In genomic region chr11:100400842-100401241, GRCm38 (mm10) we compare ENCODE assay signal across 21 mouse cellular contexts. TPM values are rescaled to one million over a fixed set of nuclear protein-coding genes. Genes with fewer than 3 reads are reported as not detected.
DNase-seq lines count a peak whose midpoint lies in the region; ATAC-seq and TF ChIP-seq lines count a peak whose summit lies in the region.
"Had no signal": no experiment of that assay in that cellular context is flagged by ENCODE, and none has a peak within 500 bp of the region (broad histone marks: within the 10 kb centered on the region; RNA-seq: fewer than 3 reads in every experiment).

No protein-coding gene starts in this region.

- no peaks in the 10 kb centered on the region for H3K9me3 ChIP-seq in heart, embryonic 14.5 days (ENCODE audit: control insufficient read depth, low read length)
- H3K9me3 ChIP-seq in heart, postnatal 0 days (replicated peaks; ENCODE audit: control insufficient read depth, low read length): no peaks in the 10 kb centered on the region
- H3K9me3 ChIP-seq: embryonic facial prominence, embryonic 15.5 days; forebrain, embryonic 13.5 days; limb, embryonic 13.5 days; megakaryocyte, embryonic 14.5 days; neural tube, embryonic 12.5 days had no signal

- no peak for TF ChIP-seq CTCF in heart, postnatal 0 days (IDR thresholded peaks at IDR 0.05; ENCODE audit: low read depth)
- TF ChIP-seq CTCF in small intestine, adult 2 months (IDR thresholded peaks at IDR 0.05; ENCODE audit: extremely low read depth, insufficient read length, insufficient replicate concordance, low read depth, low read length): no peak

- peak; percentile 42 for DNase-seq in cerebellum, adult 9-10 months
- no peak for DNase-seq in cerebellum, adult 8-10 months
- DNase-seq in heart, postnatal 14 days: no peak
- DNase-seq in heart, postnatal 0 days (ENCODE audit: low spot score): no peak
- DNase-seq in right cerebral cortex, postnatal 14 days: no peak
- no peak for DNase-seq in kidney, adult 8-10 months
- DNase-seq: adrenal gland, postnatal 36 days; cerebellum, postnatal 10 days; kidney, adult 2 months; kidney, postnatal 25 days had no signal

- H3K27me3 ChIP-seq in heart, embryonic 14.5 days (ENCODE audit: control insufficient read depth, insufficient read depth, low read length): no peaks in the 10 kb centered on the region
- no peaks in the 10 kb centered on the region for H3K27me3 ChIP-seq in heart, postnatal 0 days (ENCODE audit: control insufficient read depth, insufficient read depth, low read length)
- H3K27me3 ChIP-seq in small intestine, adult 2 months (ENCODE audit: control insufficient read depth, insufficient read depth, low read length): no peaks in the 10 kb centered on the region
- H3K27me3 ChIP-seq: embryonic facial prominence, embryonic 15.5 days had no signal

- H3K27ac ChIP-seq in heart, embryonic 14.5 days (replicated peaks in 1 of 2; ENCODE audit: control insufficient read depth in 1 of 2, insufficient read depth in 1 of 2, low read depth in 2 of 2, low read length in 2 of 2): peak overlapping the region; percentile 28 to 99
- peak overlapping the region; percentile 94 for H3K27ac ChIP-seq in heart, postnatal 0 days (ENCODE audit: low read depth)
- peak overlapping the region; percentile 42 for H3K27ac ChIP-seq in small intestine, adult 2 months (ENCODE audit: insufficient read depth, low read depth, low read length)
- H3K27ac ChIP-seq: forebrain, embryonic 13.5 days; limb, embryonic 13.5 days; liver, embryonic 14.5 days; neural tube, embryonic 12.5 days had no signal

- TF ChIP-seq POLR2A in small intestine, adult 2 months (IDR thresholded peaks at IDR 0.05; ENCODE audit: low read depth, low read length): no peak

- no peak for TF ChIP-seq EP300 in heart, postnatal 0 days (IDR thresholded peaks at IDR 0.05; ENCODE audit: low read depth)

- no peak overlapping the region for H3K4me2 ChIP-seq in heart, embryonic 14.5 days (ENCODE audit: low read length)
- no peak overlapping the region for H3K4me2 ChIP-seq in heart, postnatal 0 days (ENCODE audit: low read depth, low read length)
- H3K4me2 ChIP-seq: embryonic facial prominence, embryonic 15.5 days; forebrain, embryonic 13.5 days; limb, embryonic 13.5 days; neural tube, embryonic 12.5 days had no signal

- H3K36me3 ChIP-seq in heart, embryonic 14.5 days (ENCODE audit: control insufficient read depth, insufficient read depth, low read length): no peaks in the 10 kb centered on the region
- H3K36me3 ChIP-seq in heart, postnatal 0 days (replicated peaks; ENCODE audit: control insufficient read depth, insufficient read depth, low read length): no peaks in the 10 kb centered on the region
- no peaks in the 10 kb centered on the region for H3K36me3 ChIP-seq in small intestine, adult 2 months (ENCODE audit: control insufficient read depth, insufficient read depth, low read length)
- H3K36me3 ChIP-seq: embryonic facial prominence, embryonic 15.5 days; limb, embryonic 13.5 days; neural tube, embryonic 12.5 days had no signal

- intact Hi-C loops in heart, postnatal 14 days (cut with DNase I): no loop called here

- 42% methylated on average over 6 of the region's 6 CpGs for WGBS in heart, embryonic 14.5 days
- 49% methylated on average over 6 of the region's 6 CpGs for WGBS in heart, postnatal 0 days
- WGBS in small intestine, adult 2 months: 44% methylated on average over 6 of the region's 6 CpGs

- no peak for ATAC-seq in heart, embryonic 14.5 days (ENCODE audit: insufficient number of reproducible peaks, insufficient read depth, low FRiP score, low read depth)
- ATAC-seq in heart, postnatal 0 days (ENCODE audit: insufficient read depth, low read depth): no peak
- ATAC-seq: forebrain, embryonic 13.5 days; hindbrain, embryonic 16.5 days; lung, postnatal 0 days; midbrain, embryonic 16.5 days had no signal

- no peak overlapping the region for H3K9ac ChIP-seq in heart, embryonic 14.5 days (ENCODE audit: low read length)
- H3K9ac ChIP-seq in heart, postnatal 0 days (replicated peaks; ENCODE audit: low read depth, low read length): no peak overlapping the region
- H3K9ac ChIP-seq: embryonic facial prominence, embryonic 15.5 days; forebrain, embryonic 13.5 days; limb, embryonic 13.5 days; liver, embryonic 14.5 days; neural tube, embryonic 12.5 days had no signal

- no peak overlapping the region for H3K4me3 ChIP-seq in heart, embryonic 14.5 days (ENCODE audit: control insufficient read depth in 1 of 2, insufficient read depth in 1 of 2, low read depth in 1 of 2, low read length in 2 of 2)
- no peak overlapping the region for H3K4me3 ChIP-seq in heart, postnatal 0 days (ENCODE audit: low read depth, low read length)
- no peak overlapping the region for H3K4me3 ChIP-seq in small intestine, adult 2 months (ENCODE audit: low read depth, low read length)
- H3K4me3 ChIP-seq: embryonic facial prominence, embryonic 15.5 days; forebrain, embryonic 13.5 days; limb, embryonic 13.5 days; megakaryocyte, embryonic 14.5 days; neural tube, embryonic 12.5 days had no signal

- peaks cover 52 to 66% of the 10 kb centered on the region in 2 experiments for H3K4me1 ChIP-seq in heart, embryonic 14.5 days (ENCODE audit: control insufficient read depth in 2 of 2, insufficient read depth in 2 of 2, low read length in 2 of 2)
- peaks cover 55% of the 10 kb centered on the region for H3K4me1 ChIP-seq in heart, postnatal 0 days (ENCODE audit: control insufficient read depth, insufficient read depth)
- H3K4me1 ChIP-seq in small intestine, adult 2 months (ENCODE audit: control insufficient read depth, insufficient read depth, insufficient read length, low read length): peaks cover 21% of the 10 kb centered on the region

RNA-seq across cellular contexts. Expression of gene Jup, which starts 3.3 kb away (rescaled TPM):
- polyA plus RNA-seq in heart, embryonic 14.5 days (2014; fragmentation: Nextera tagmentation; extraction: Ambion mirVana): 117 and 118 TPM in 2 replicates
- total RNA-seq in heart, postnatal 14 days (2021): 100 to 1,000 TPM; 232 to 245 TPM
- total RNA-seq in heart, postnatal 0 days (2014; rRNA removed; ENCODE audit: low replicate concordance): 319 and 341 TPM in 2 replicates
- 135 and 142 TPM in 2 replicates for polyA plus RNA-seq in heart, postnatal 0 days (2015; fragmentation: Nextera tagmentation; extraction: Ambion mirVana)
- polyA plus RNA-seq in small intestine, adult 2 months (2012; rRNA removed): 253 and 689 TPM in 2 replicates

RNA-seq across cellular contexts. Expression of gene P3h4, which starts 13.8 kb away (rescaled TPM):
- 54.7 and 58.1 TPM in 2 replicates for polyA plus RNA-seq in heart, embryonic 14.5 days (2014; fragmentation: Nextera tagmentation; extraction: Ambion mirVana)
- 10 to 100 TPM; 19.1 to 19.9 TPM for total RNA-seq in heart, postnatal 14 days (2021)
- 58.0 and 66.1 TPM in 2 replicates for total RNA-seq in heart, postnatal 0 days (2014; rRNA removed; ENCODE audit: low replicate concordance)
- polyA plus RNA-seq in heart, postnatal 0 days (2015; fragmentation: Nextera tagmentation; extraction: Ambion mirVana): 39.3 and 42.9 TPM in 2 replicates
- polyA plus RNA-seq in small intestine, adult 2 months (2012; rRNA removed): 11.4 and 12.8 TPM in 2 replicates

RNA-seq across cellular contexts. Expression of gene Fkbp10, which starts 14.7 kb away (rescaled TPM):
- 94.5 and 95.3 TPM in 2 replicates for polyA plus RNA-seq in heart, embryonic 14.5 days (2014; fragmentation: Nextera tagmentation; extraction: Ambion mirVana)
- 10 to 100 TPM; 34.6 to 38.3 TPM for total RNA-seq in heart, postnatal 14 days (2021)
- 106 and 114 TPM in 2 replicates for total RNA-seq in heart, postnatal 0 days (2014; rRNA removed; ENCODE audit: low replicate concordance)
- 93.0 and 95.9 TPM in 2 replicates for polyA plus RNA-seq in heart, postnatal 0 days (2015; fragmentation: Nextera tagmentation; extraction: Ambion mirVana)
- 7.2 and 10.0 TPM in 2 replicates for polyA plus RNA-seq in small intestine, adult 2 months (2012; rRNA removed)

RNA-seq across cellular contexts. Expression of gene Nt5c3b, which starts 40.8 kb away (rescaled TPM):
- 95.8 and 102 TPM in 2 replicates for polyA plus RNA-seq in heart, embryonic 14.5 days (2014; fragmentation: Nextera tagmentation; extraction: Ambion mirVana)
- 10 to 100 TPM; 36.2 to 36.4 TPM for total RNA-seq in heart, postnatal 14 days (2021)
- total RNA-seq in heart, postnatal 0 days (2014; rRNA removed; ENCODE audit: low replicate concordance): 54.4 and 68.3 TPM in 2 replicates
- 84.7 and 85.0 TPM in 2 replicates for polyA plus RNA-seq in heart, postnatal 0 days (2015; fragmentation: Nextera tagmentation; extraction: Ambion mirVana)
- 7.9 and 8.4 TPM in 2 replicates for polyA plus RNA-seq in small intestine, adult 2 months (2012; rRNA removed)

RNA-seq across cellular contexts. Expression of gene Klhl10, which starts 40.9 kb away (rescaled TPM):
- polyA plus RNA-seq in heart, embryonic 14.5 days (2014; fragmentation: Nextera tagmentation; extraction: Ambion mirVana): 0.36 and 0.44 TPM in 2 replicates
- under 1 TPM; 0.41 to 0.76 TPM for total RNA-seq in heart, postnatal 14 days (2021)
- not detected in 2 replicates for total RNA-seq in heart, postnatal 0 days (2014; rRNA removed; ENCODE audit: low replicate concordance)
- 0.34 and 0.47 TPM in 2 replicates for polyA plus RNA-seq in heart, postnatal 0 days (2015; fragmentation: Nextera tagmentation; extraction: Ambion mirVana)
- 0.04 TPM in 1 of 2 replicates, not detected in the other for polyA plus RNA-seq in small intestine, adult 2 months (2012; rRNA removed)

Comparison
In these comparisons a context has a peak if more than half of its experiments do, and no peak if none do; other contexts are left out.
1. H3K27ac ChIP-seq: peak in every context shown above with its lines; median percentile 94 in heart, postnatal 0 days; 64 in heart, embryonic 14.5 days; 42 in small intestine, adult 2 months.